Mouse (Mus musculus) retina, postnatal 7 days (tissue): ENCODE results near the gene Mxd3.

ENCODE experiments used
- DNase-seq: peaks from one replicate; pipeline ENCODE4 v3.0.0-alpha.2; 2012; ENCODE audit warnings: low read depth, low spot score

The Mxd3 gene

GRCm38 (mm10) chr13:55329683-55330566 is at the start of gene Mxd3:
Gene Mxd3, minus strand, starts transcription at chr13:55329823.
- peak; percentile 59 for DNase-seq

GRCm38 (mm10) chr13:55378907-55379580 is 49.4 kb upstream of the Mxd3 start:
- no peak for DNase-seq

- DNase-seq, result no peak
Observed at GRCm38 (mm10) chr13:55375877-55376276, 46.3 kb upstream of the Mxd3 start.

- no peak for DNase-seq
Observed at GRCm38 (mm10) chr13:55374206-55374924, 44.7 kb upstream of the Mxd3 start.

- no peak for DNase-seq
Observed at GRCm38 (mm10) chr13:55371740-55372139, 42.1 kb upstream of the Mxd3 start.

GRCm38 (mm10) chr13:55371007-55371681 is 41.5 kb upstream of the Mxd3 start:
- no peak for DNase-seq

GRCm38 (mm10) chr13:55370234-55370633 is 40.6 kb upstream of the Mxd3 start:
- DNase-seq, result no peak

GRCm38 (mm10) chr13:55369531-55370114 is 40.0 kb upstream of the Mxd3 start, which contains the start of gene Rgs14:
Gene Rgs14, plus strand, starts transcription at chr13:55369732.
- no peak for DNase-seq

GRCm38 (mm10) chr13:55368401-55368800 is 38.8 kb upstream of the Mxd3 start:
- DNase-seq, result no peak

GRCm38 (mm10) chr13:55362453-55363060 is 32.9 kb upstream of the Mxd3 start, which contains the start of gene Lman2:
Gene Lman2, minus strand, starts transcription at chr13:55362783.
- DNase-seq, result peak; percentile 94

- no peak for DNase-seq
Observed at GRCm38 (mm10) chr13:55361974-55362452, 32.4 kb upstream of the Mxd3 start.

GRCm38 (mm10) chr13:55361145-55361544 is 31.5 kb upstream of the Mxd3 start:
- DNase-seq, result no peak

- DNase-seq, result no peak
Observed at GRCm38 (mm10) chr13:55346745-55347144, 17.1 kb upstream of the Mxd3 start.

GRCm38 (mm10) chr13:55344286-55344685 is 14.7 kb upstream of the Mxd3 start:
- DNase-seq, result no peak

- no peak for DNase-seq
Observed at GRCm38 (mm10) chr13:55342469-55342868, 12.8 kb upstream of the Mxd3 start.

GRCm38 (mm10) chr13:55339259-55339658 is 9.6 kb upstream of the Mxd3 start:
- DNase-seq, result no peak

GRCm38 (mm10) chr13:55338131-55339054 is 8.8 kb upstream of the Mxd3 start:
- DNase-seq, result no peak

- DNase-seq, result no peak
Observed at GRCm38 (mm10) chr13:55337341-55337975, 7.8 kb upstream of the Mxd3 start.

GRCm38 (mm10) chr13:55335701-55336100 is 6.1 kb upstream of the Mxd3 start:
- no peak for DNase-seq
